Comparison of ENCODE assay signal across 22 mouse cellular contexts in the genomic region with DNA sequence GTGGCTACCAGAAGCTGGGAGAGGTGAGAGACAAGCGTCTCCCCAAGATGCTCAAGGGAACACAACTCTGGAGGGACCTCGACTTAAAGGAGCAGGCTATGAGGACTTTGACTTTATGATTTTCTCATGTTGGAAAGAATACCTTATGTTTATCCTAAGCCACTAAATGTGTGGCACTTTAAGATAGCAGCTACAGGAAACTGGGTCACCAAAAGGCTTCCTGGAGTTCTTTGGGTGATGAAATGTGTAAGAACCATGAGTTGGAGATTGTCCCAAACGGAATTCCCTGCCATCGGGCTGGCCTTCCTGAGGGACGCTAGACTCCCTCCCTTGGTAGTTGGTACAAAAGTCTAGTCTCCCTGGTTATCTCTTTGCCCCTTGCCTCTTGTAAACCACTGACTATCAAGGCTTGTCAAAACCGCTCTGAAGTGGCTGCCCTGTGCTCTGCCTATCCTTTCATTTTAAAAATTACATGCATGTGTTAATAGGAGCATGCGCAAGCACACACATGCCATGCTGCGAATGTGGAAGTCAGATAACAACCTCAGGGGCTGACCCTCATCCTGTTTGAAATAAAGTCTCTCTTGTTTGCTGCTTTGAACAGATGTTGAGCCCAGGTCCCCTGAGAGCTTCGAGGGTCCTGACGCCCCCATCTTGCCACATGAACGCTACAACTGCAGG. TPM values are rescaled to one million over a fixed set of nuclear protein-coding genes. Genes with fewer than 3 reads are reported as not detected.
DNase-seq lines count a peak whose midpoint lies in the region; ATAC-seq lines count a peak whose summit lies in the region.
"Had no signal": no experiment of that assay in that cellular context is flagged by ENCODE, and none has a peak within 500 bp of the region (broad histone marks: within the 10 kb centered on the region; RNA-seq: fewer than 3 reads in every experiment).

No protein-coding gene starts in this region.

- H3K4me3 ChIP-seq in hindbrain, embryonic 10.5 days = no peak overlapping the region
- no peak overlapping the region for H3K4me3 ChIP-seq in hindbrain, embryonic 13.5 days
- no peak overlapping the region for H3K4me3 ChIP-seq in kidney, embryonic 14.5 days (ENCODE audit: low read length)
- H3K4me3 ChIP-seq: forebrain, embryonic 12.5 days; limb, embryonic 15.5 days had no signal

- H3K9ac ChIP-seq in hindbrain, embryonic 13.5 days = no peak overlapping the region
- H3K9ac ChIP-seq in kidney, embryonic 14.5 days (ENCODE audit: low read depth, low read length) = no peak overlapping the region
- H3K9ac ChIP-seq: forebrain, embryonic 12.5 days; limb, embryonic 15.5 days had no signal

- peak overlapping the region; percentile 53; the same call in 1 of the 2 replicates for H3K27ac ChIP-seq in hindbrain, embryonic 10.5 days
- no peak overlapping the region for H3K27ac ChIP-seq in hindbrain, embryonic 13.5 days
- H3K27ac ChIP-seq in kidney, embryonic 14.5 days (ENCODE audit: low read depth, low read length) = no peak overlapping the region
- H3K27ac ChIP-seq: forebrain, embryonic 12.5 days; hindbrain, postnatal 0 days; limb, embryonic 15.5 days; stomach, postnatal 0 days had no signal

- DNase-seq in hindbrain, embryonic 10.5 days (ENCODE audit: low spot score) = no peak
- peak; percentile 31 for DNase-seq in T-cell, adult 2 months (ENCODE audit: low spot score)
- DNase-seq in liver = peak; percentile 27
- DNase-seq in ovary, postnatal 10 days (ENCODE audit: low spot score) = no peak
- DNase-seq: cerebellum, postnatal 10 days; gastrocnemius, postnatal 36 days; heart, postnatal 14 days; kidney, adult 11 months; kidney, postnatal 14 days; lung, postnatal 14 days; midbrain, embryonic 14.5 days; right cerebral cortex, postnatal 25 days; thymus, postnatal 4 days had no signal

- H3K36me3 ChIP-seq in hindbrain, embryonic 10.5 days = peaks cover 3% of the 10 kb centered on the region; the same call in 1 of the 2 replicates
- no peaks in the 10 kb centered on the region for H3K36me3 ChIP-seq in hindbrain, embryonic 13.5 days
- no peaks in the 10 kb centered on the region for H3K36me3 ChIP-seq in kidney, embryonic 14.5 days (ENCODE audit: control insufficient read depth, insufficient read depth, low read length)
- H3K36me3 ChIP-seq: forebrain, embryonic 12.5 days; limb, embryonic 15.5 days had no signal

- no peaks in the 10 kb centered on the region for H3K27me3 ChIP-seq in hindbrain, embryonic 10.5 days (ENCODE audit: insufficient read depth, poor library complexity, severe bottlenecking)
- H3K27me3 ChIP-seq in hindbrain, embryonic 13.5 days = no peaks in the 10 kb centered on the region
- no peaks in the 10 kb centered on the region for H3K27me3 ChIP-seq in kidney, embryonic 14.5 days (ENCODE audit: control insufficient read depth, insufficient read depth, low read length)
- H3K27me3 ChIP-seq: forebrain, embryonic 12.5 days had no signal

- H3K4me2 ChIP-seq in hindbrain, embryonic 13.5 days = no peak overlapping the region
- no peak overlapping the region for H3K4me2 ChIP-seq in kidney, embryonic 14.5 days (replicated peaks; ENCODE audit: low read depth, low read length)
- H3K4me2 ChIP-seq: forebrain, embryonic 12.5 days; heart, embryonic 11.5 days; limb, embryonic 15.5 days had no signal

- no peak for ATAC-seq in hindbrain, embryonic 13.5 days (ENCODE audit: low FRiP score)
- ATAC-seq in megakaryocyte, adult 5-6 weeks (ENCODE audit: poor library complexity, severe bottlenecking) = peak; percentile 49; the same call in 1 of the 2 replicates
- no peak for ATAC-seq in kidney, embryonic 14.5 days (ENCODE audit: low FRiP score, low TSS enrichment)
- ATAC-seq in activated CD4-positive, CD25-positive, alpha-beta regulatory T cell, adult 4 months = no peak
- ATAC-seq: hindbrain, postnatal 0 days had no signal

- WGBS in hindbrain, embryonic 10.5 days = 80% methylated on average over 11 of the region's 11 CpGs
- 76% methylated on average over 11 of the region's 11 CpGs for WGBS in hindbrain, embryonic 13.5 days
- 76% methylated on average over 11 of the region's 11 CpGs for WGBS in kidney, embryonic 14.5 days

- H3K4me1 ChIP-seq in hindbrain, embryonic 10.5 days (replicated peaks) = peaks cover 65% of the 10 kb centered on the region
- H3K4me1 ChIP-seq in hindbrain, embryonic 13.5 days (replicated peaks) = peaks cover 35% of the 10 kb centered on the region
- H3K4me1 ChIP-seq in kidney, embryonic 14.5 days (ENCODE audit: control insufficient read depth, insufficient read depth, low read length) = peaks cover 6% of the 10 kb centered on the region; the same call in 1 of the 2 replicates

- H3K9me3 ChIP-seq in hindbrain, embryonic 10.5 days = peaks cover 10% of the 10 kb centered on the region
- H3K9me3 ChIP-seq in hindbrain, embryonic 13.5 days = peaks cover 5% of the 10 kb centered on the region; the same call in 1 of the 2 replicates
- H3K9me3 ChIP-seq in kidney, embryonic 14.5 days (ENCODE audit: control insufficient read depth, low read length) = peaks cover 5% of the 10 kb centered on the region
- H3K9me3 ChIP-seq: forebrain, embryonic 12.5 days; limb, embryonic 15.5 days had no signal

RNA-seq across cellular contexts. Expression of a gene that starts 44.4 kb away (rescaled TPM):
- polyA plus RNA-seq in hindbrain, embryonic 10.5 days (2016; fragmentation: Nextera tagmentation; extraction: Ambion mirVana) = 28.1 and 32.8 TPM in 2 replicates
- 12.8 and 13.1 TPM in 2 replicates for polyA plus RNA-seq in hindbrain, embryonic 13.5 days (2015; fragmentation: Nextera tagmentation; extraction: Ambion mirVana)
- total RNA-seq in megakaryocyte, adult 5-6 weeks (2015) = 1.1 and 2.3 TPM in 2 replicates
- 0.55 and 1.3 TPM in 2 replicates for total RNA-seq in megakaryocyte, adult 5-6 weeks (2017)
- 7.0 and 10.4 TPM in 2 replicates for polyA plus RNA-seq in kidney, embryonic 14.5 days (2014; fragmentation: Nextera tagmentation; extraction: Ambion mirVana)
- 1 to 10 TPM; 4.7 to 8.1 TPM for polyA plus RNA-seq in activated CD4-positive, CD25-positive, alpha-beta regulatory T cell, adult 4 months (2017; shearing (Covaris generic))

Comparison
In these comparisons a context has a peak if more than half of its experiments do, and no peak if none do; other contexts are left out.
1. DNase-seq: peak in T-cell, adult 2 months (single experiment) and liver (single experiment); none in hindbrain, embryonic 10.5 days (single experiment) and ovary, postnatal 10 days (single experiment).